Comparison of ENCODE assay signal across 7 mouse cellular contexts in genomic region chr13:43565346-43565745, GRCm38 (mm10). TPM values are rescaled to one million over a fixed set of nuclear protein-coding genes. Genes with fewer than 3 reads are reported as not detected.
DNase-seq lines count a peak whose midpoint lies in the region.

No protein-coding gene starts in this region.

- DNase-seq in ES-CJ7 (ENCODE audit: low read depth, low spot score): peak; percentile 63
- DNase-seq in adrenal gland, adult 18-20 months (ENCODE audit: low spot score in 2 of 2): peak; percentile 77 to 78
- DNase-seq in embryo, embryonic 10 days (ENCODE audit: low spot score): peak; percentile 88
- DNase-seq in gastrocnemius, postnatal 10 days: peak; percentile 87
- peak; percentile 80 for DNase-seq in layer of hippocampus, adult 9-10 months (ENCODE audit: low spot score)
- DNase-seq in lung, postnatal 4 days: peak; percentile 53 to 83
- DNase-seq in spleen, adult 18-20 months: peak; percentile 14 to 74

RNA-seq across cellular contexts. Expression of gene Mcur1, which starts 5.4 kb away (rescaled TPM):
- 10 to 100 TPM; 38.5 to 61.5 TPM for total RNA-seq in adrenal gland, adult 18-20 months (2021)
- total RNA-seq in gastrocnemius, postnatal 10 days (2021): 10 to 100 TPM; 22.0 to 22.6 TPM

RNA-seq across cellular contexts. Expression of gene Rnf182, which starts 50.2 kb away (rescaled TPM):
- total RNA-seq in adrenal gland, adult 18-20 months (2021): under 1 TPM; 0.54 to 0.56 TPM
- under 1 TPM; 0.34 to 0.61 TPM for total RNA-seq in gastrocnemius, postnatal 10 days (2021)

Comparison
In these comparisons a context has a peak if more than half of its experiments do, and no peak if none do; other contexts are left out.
1. Peak in every context shown above with its lines: DNase-seq.